Mouse (Mus musculus): ENCODE data around the gene Aqp1. TPM values are rescaled to one million over a fixed set of nuclear protein-coding genes. Genes with fewer than 3 reads are reported as not detected.

The Aqp1 gene
- total RNA-seq, 2 experiments from 2014 or later = 0.45 to 2.5 TPM

DNA sequence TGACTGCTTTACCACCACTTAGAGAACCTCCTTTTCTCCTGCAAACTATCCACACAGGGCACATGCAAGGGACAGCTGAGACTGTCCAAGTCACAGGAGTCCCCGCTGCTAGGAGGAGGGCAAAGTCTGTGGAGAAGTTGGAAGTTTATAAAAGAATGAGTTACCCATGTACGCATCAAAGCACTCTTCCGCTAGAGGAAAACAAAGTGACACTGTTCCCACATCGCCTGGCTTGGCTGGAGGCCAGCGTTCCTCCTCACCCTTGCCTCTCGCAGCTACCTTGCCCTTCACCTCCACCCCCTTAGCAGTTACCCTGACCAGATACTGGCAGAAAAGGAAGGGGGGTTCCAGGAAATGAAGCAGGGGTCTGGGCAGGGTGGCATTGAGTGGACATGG, 21.4 kb downstream of the Aqp1 start:
- DNase-seq = no peak

DNA sequence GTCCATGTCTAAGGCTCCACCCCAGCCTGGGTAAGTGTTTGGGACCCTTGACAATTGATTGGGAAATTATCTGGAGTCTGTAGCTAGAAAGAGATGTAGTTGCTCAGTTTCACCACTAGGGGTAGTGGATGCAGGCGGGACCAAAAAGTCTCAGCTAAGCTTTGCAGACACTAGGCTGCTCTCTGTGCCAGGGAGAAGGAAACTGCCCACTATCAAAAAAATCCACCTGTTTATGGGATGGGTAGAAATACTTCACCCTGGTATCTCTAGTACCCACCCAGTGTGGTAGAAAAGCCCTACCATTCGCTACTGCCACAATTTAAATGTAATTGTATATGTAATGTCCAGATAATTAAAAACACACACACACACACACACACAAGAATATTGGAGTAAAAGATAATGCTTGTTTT, 22.5 kb downstream of the Aqp1 start:
- no peak for DNase-seq

- DNase-seq = no peak
Measured at GRCm38 (mm10) chr6:55362663-55363062, 26.4 kb downstream of the Aqp1 start.

DNA sequence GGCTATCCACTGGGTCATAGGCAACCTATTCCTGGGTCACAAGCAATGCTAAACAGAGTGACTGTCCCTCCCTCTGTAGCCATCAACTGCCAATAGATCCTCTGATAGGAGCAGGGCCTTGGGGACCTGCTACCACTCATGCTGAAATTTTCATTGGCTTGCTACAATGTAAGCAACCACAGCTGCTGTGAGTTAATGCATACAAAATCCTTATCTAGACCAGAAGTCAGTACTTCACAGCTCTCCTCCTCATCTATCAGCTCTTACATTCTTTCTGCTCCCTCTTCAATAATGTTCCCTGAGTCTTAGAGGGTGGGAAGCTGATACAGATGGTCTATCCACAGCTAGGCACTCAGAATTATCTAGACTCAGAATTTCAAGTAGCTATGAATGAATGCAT, 30.9 kb downstream of the Aqp1 start:
- DNase-seq = no peak

DNA sequence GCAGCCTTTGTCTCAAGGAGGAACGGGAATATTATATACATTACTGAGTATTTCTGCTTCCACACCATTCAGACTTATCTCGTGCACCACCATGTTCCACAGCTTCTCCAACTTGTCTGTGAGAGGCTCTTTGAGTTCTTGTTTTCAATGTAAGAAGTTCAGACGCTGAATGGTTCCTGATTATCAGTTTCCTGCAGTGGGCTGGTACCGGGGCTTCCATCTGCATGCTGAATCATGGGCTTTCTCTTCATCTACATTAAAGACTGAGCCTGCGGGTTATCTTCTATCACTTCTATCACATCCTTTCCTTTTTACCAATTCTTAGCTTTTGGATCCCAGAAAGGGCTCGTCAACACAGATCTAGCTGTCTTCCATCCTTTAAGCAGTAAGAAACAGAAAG, 34.6 kb downstream of the Aqp1 start:
- no peak for DNase-seq

DNA sequence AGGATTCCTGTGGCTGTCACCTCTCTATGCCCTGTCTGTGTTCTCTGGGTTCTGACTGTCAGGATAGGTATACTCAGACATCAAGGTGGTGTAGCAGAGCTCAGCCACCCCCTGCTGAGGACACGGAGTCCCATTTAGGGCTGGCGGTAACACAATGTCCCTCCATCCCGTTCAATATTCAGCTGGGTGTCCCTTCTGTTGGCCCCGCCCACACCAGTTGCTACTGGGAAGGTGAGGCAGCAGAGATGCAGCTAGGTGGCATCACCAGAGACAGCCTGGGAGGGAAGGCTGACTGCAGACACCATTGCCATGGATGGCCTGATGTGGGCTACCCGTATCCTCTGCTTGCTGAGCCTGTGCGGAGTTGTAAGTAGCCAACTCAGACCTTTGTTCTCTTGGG, 39.8 kb downstream of the Aqp1 start, which contains the start of gene Ghrhr:
Gene Ghrhr, plus strand, starts transcription at position 220 of the 400 bp plus-strand sequence.
- DNase-seq = no peak

GRCm38 (mm10) chr6:55376511-55376910, 40.3 kb downstream of the Aqp1 start:
- no peak for DNase-seq

GRCm38 (mm10) chr6:55377461-55377860, 41.2 kb downstream of the Aqp1 start:
- DNase-seq = no peak

DNA sequence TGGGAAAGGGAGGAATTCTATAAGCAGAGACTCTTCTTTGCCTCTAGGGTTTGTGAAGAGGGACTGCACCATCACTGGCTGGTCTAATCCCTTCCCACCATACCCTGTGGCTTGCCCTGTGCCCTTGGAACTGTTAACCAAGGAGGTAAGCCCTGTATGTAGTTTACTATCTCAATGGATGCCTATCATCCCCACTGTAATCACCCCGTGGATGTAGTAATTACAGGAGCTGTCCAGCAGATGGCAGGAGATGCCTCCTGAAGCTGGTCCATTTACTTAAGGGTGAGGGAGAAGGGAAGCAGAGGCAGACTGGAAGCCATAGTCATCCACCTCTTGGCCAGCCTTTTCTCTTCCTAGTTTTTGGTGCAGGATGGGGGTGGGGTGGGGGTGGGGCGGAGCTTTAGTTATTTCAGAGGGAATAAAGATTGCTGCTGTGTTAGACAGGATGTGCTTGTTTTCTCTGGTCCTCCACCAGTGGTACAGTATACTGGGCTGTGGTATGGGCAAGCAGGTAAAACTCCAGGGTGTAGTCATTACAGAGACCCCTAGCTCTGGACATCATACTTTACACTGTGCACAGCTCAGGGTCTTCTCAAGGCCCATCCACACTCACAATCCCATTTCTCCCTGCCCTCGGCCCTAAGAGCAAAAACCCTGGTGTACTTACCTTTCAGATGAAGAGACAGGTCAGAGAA, 43.6 kb downstream of the Aqp1 start:
- no peak for DNase-seq

DNA sequence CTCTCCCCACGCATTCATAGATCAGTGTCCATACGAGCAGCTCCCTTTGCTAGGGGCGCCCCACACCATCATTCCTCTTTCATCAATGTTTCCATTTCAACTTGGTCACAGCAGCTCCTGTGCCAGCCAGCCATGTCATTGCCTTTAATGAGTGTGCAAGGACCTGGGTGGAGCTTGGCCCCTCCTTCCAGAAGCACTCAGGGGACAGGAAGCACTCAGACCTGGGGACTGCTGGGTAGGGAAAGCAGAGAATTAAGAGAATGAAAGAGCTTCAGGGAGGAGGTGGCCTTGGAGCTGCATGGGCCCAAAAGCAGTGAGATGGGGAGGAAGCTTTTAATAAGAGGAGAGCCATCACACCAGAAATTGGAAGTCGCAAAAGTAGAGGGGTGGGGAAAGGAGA, 45.7 kb downstream of the Aqp1 start:
- no peak for DNase-seq

- no peak for DNase-seq
Measured at GRCm38 (mm10) chr6:55383897-55384296, 47.7 kb downstream of the Aqp1 start.

DNA sequence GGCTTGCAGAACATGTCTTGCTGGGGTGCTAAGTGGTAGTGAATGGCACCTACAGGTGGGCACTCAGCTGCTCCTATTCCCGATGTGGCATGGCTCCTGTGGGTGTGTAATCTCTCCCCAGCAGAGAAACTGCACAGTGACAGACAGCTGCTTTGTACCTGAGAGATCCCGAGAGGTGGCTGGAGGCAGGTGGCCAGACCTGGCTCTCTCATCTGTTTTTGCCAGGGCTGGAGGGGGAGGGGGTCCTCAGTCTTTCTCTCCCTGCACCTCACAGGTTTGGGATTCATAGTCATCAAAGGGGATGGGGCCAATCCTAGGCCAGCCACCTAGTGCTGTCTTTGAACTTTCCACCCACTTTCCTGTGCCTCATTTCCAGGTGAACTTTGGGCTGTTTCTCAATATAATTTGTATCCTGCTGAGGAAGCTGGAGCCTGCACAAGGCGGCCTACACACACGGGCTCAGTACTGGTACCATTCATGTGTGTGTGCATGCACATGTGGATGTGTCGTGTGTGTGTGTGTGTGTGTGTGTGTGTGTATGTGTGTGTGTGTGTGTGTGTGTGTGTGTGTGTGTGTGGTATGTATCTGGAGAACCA, 48.2 kb downstream of the Aqp1 start:
- no peak for DNase-seq

GRCm38 (mm10) chr6:55388546-55389169, 52.4 kb downstream of the Aqp1 start:
- no peak for DNase-seq

DNA sequence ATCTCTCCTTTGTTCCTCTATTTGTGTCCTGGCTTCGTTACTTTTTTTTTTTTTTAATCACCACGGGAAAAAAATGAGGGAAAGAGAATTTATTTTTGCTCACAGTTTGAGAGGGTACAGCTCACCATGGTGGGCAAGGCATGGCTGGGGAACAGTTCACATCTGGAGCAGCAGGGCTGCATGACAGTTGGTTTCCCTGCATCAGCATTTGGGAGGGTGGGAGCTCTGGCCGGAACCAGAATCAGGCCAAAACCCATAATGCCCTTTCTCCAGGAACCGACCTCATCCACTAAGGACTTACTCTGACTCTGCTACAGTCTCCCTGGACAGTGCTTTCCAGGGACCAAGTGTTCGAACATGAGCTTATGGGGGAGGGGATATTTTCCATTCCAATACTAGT, 53.1 kb downstream of the Aqp1 start:
- no peak for DNase-seq

DNA sequence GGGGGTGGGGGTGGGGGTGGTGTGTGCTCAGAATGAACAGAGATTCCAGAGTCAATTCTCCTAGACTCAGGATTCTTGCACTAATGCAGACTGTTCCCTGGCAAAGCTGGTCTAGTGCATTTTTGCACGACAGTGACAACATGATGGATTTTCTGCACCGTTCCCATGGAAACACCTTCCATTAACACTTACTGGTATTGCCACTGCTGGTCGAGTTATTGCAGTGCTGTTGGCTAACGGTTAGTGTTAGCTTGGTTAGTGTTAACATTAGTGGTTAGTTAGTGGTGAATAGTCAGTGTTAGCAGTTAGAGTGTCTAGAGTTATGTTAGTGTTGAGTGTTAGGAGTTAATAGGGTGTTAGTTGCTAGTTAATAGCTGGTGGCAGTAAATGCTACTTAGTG, 55.6 kb downstream of the Aqp1 start:
- no peak for DNase-seq

GRCm38 (mm10) chr6:55392453-55392852, 56.2 kb downstream of the Aqp1 start:
- DNase-seq = peak; percentile 69 to 75

- peak; percentile 80 to 83 for DNase-seq
Measured at GRCm38 (mm10) chr6:55394854-55395253, 58.6 kb downstream of the Aqp1 start.

GRCm38 (mm10) chr6:55396176-55396575, 59.9 kb downstream of the Aqp1 start:
- peak; percentile 36 to 50 for DNase-seq

DNA sequence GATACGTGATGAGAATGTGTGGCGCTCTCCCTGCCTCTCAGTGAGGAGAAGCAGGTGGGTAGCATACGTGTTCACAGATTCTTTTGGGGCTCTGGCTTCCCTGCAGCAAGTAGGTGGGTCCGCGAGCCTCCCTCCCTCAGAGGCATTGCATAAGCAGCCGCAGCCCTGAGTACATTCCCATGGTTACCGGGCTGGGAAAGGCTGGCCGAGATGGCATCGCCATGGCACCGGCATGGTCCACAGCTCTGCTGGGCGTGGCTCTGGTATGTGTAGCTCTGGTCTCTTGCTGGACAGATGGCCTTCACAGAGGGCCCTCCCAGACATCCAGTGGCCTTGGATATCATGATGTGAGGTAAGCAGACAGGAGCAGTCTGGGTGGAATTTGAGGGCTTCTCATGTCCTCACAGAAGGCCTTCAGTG, 60.4 kb downstream of the Aqp1 start:
- peak; percentile 80 to 82 for DNase-seq

Measured in layer of hippocampus, postnatal 36 days (tissue).